Mouse (Mus musculus) liver, embryonic 14.5 days (tissue): ENCODE measurements around the gene Ccnjl.

Source experiments
- CTCF ChIP-seq: IDR thresholded peaks from 2 replicates; pipeline ENCODE4 v1.5.1; 2016; ENCODE audit warnings: antibody characterized with exemption, low read depth, control low read depth
- EP300 ChIP-seq: IDR thresholded peaks from 2 replicates; pipeline ENCODE4 v1.6.1; 2016; ENCODE audit warnings: antibody characterized with exemption, low read depth

- TF ChIP-seq CTCF (no peak), EP300 (no peak)
Observed at GRCm38 (mm10) chr11:43518821-43519220, 9.8 kb upstream of the Ccnjl start.
